8 mouse cellular contexts compared by ENCODE assay signal in genomic region chr2:130577632-130578031, GRCm38 (mm10). TPM values are rescaled to one million over a fixed set of nuclear protein-coding genes. Genes with fewer than 3 reads are reported as not detected.
DNase-seq lines count a peak whose midpoint lies in the region; ATAC-seq lines count a peak whose summit lies in the region.

No protein-coding gene starts in this region.

- H3K4me3 ChIP-seq in hindbrain, embryonic 10.5 days, result peak overlapping the region; percentile 41
- H3K4me3 ChIP-seq in hindbrain, embryonic 16.5 days (ENCODE audit: low read length), result no peak overlapping the region
- H3K4me3 ChIP-seq in hindbrain, embryonic 12.5 days, result no peak overlapping the region

- no peak overlapping the region for H3K9ac ChIP-seq in hindbrain, embryonic 16.5 days (ENCODE audit: low read depth, low read length)
- no peak overlapping the region for H3K9ac ChIP-seq in hindbrain, embryonic 12.5 days

- H3K4me2 ChIP-seq in hindbrain, embryonic 16.5 days (ENCODE audit: low read length), result no peak overlapping the region
- peak overlapping the region; percentile 29 for H3K4me2 ChIP-seq in hindbrain, embryonic 12.5 days (replicated peaks)

- ATAC-seq in hindbrain, embryonic 16.5 days, result no peak
- ATAC-seq in hindbrain, embryonic 12.5 days (ENCODE audit: low FRiP score), result no peak
- ATAC-seq in monocyte, adult 5-6 weeks (replicated peaks; ENCODE audit: insufficient number of reproducible peaks, low FRiP score, low TSS enrichment, poor library complexity, severe bottlenecking), result peak; percentile 67; the same call in 1 of the 2 replicates
- ATAC-seq in erythroid progenitor cell, adult 5-6 weeks (replicated peaks; ENCODE audit: low FRiP score, poor library complexity, severe bottlenecking), result no peak

- H3K27me3 ChIP-seq in hindbrain, embryonic 10.5 days (ENCODE audit: insufficient read depth, poor library complexity, severe bottlenecking), result peaks cover 95% of the 10 kb centered on the region
- H3K27me3 ChIP-seq in hindbrain, embryonic 16.5 days (replicated peaks; ENCODE audit: control insufficient read depth, insufficient read depth, low read length), result peaks cover 64% of the 10 kb centered on the region
- peaks cover 94% of the 10 kb centered on the region for H3K27me3 ChIP-seq in hindbrain, embryonic 12.5 days

- H3K27ac ChIP-seq in hindbrain, embryonic 10.5 days, result no peak overlapping the region
- H3K27ac ChIP-seq in hindbrain, embryonic 16.5 days (ENCODE audit: low read depth, low read length), result no peak overlapping the region
- no peak overlapping the region for H3K27ac ChIP-seq in hindbrain, embryonic 12.5 days

- H3K36me3 ChIP-seq in hindbrain, embryonic 10.5 days, result no peaks in the 10 kb centered on the region
- no peaks in the 10 kb centered on the region for H3K36me3 ChIP-seq in hindbrain, embryonic 16.5 days (ENCODE audit: control insufficient read depth, insufficient read depth, low read length)
- H3K36me3 ChIP-seq in hindbrain, embryonic 12.5 days, result no peaks in the 10 kb centered on the region

- WGBS in hindbrain, embryonic 10.5 days, result 3% methylated on average over 12 of the region's 12 CpGs
- 5% methylated on average over 12 of the region's 12 CpGs for WGBS in hindbrain, embryonic 16.5 days
- WGBS in hindbrain, embryonic 12.5 days, result 3% methylated on average over 12 of the region's 12 CpGs

- peak; percentile 36 for DNase-seq in hindbrain, embryonic 10.5 days (ENCODE audit: low spot score)
- DNase-seq in embryo, embryonic 10 days (ENCODE audit: low spot score), result peak; percentile 60
- peak; percentile 51 for DNase-seq in liver
- peak; percentile 56 to 62 for DNase-seq in thymus, postnatal 36 days

- H3K9me3 ChIP-seq in hindbrain, embryonic 10.5 days, result peaks cover 4% of the 10 kb centered on the region; the same call in 1 of the 2 replicates
- H3K9me3 ChIP-seq in hindbrain, embryonic 16.5 days (ENCODE audit: control insufficient read depth, low read length), result no peaks in the 10 kb centered on the region
- no peaks in the 10 kb centered on the region for H3K9me3 ChIP-seq in hindbrain, embryonic 12.5 days (replicated peaks)

- H3K4me1 ChIP-seq in hindbrain, embryonic 10.5 days (replicated peaks), result peaks cover 40% of the 10 kb centered on the region
- peaks cover 12% of the 10 kb centered on the region for H3K4me1 ChIP-seq in hindbrain, embryonic 16.5 days (ENCODE audit: control insufficient read depth, insufficient read depth, low read depth, low read length)
- H3K4me1 ChIP-seq in hindbrain, embryonic 12.5 days, result peaks cover 27% of the 10 kb centered on the region

RNA-seq across cellular contexts. Expression of gene Oxt, which starts 1.7 kb away (rescaled TPM):
- not detected in 2 replicates for polyA plus RNA-seq in hindbrain, embryonic 10.5 days (2016; fragmentation: Nextera tagmentation; extraction: Ambion mirVana)
- 0.31 TPM in 1 of 2 replicates, not detected in the other for polyA plus RNA-seq in hindbrain, embryonic 16.5 days (2015; fragmentation: Nextera tagmentation; extraction: Ambion mirVana)
- not detected in 2 replicates for polyA plus RNA-seq in hindbrain, embryonic 12.5 days (2016; fragmentation: Nextera tagmentation; extraction: Ambion mirVana)
- total RNA-seq in monocyte, adult 5-6 weeks (2017), result not detected in 3 replicates
- total RNA-seq in erythroid progenitor cell, adult 5-6 weeks (2015; ENCODE audit: low replicate concordance), result not detected in 2 replicates
- not detected in 2 replicates for total RNA-seq in erythroid progenitor cell, adult 5-6 weeks (2017; ENCODE audit: low replicate concordance)

RNA-seq across cellular contexts. Expression of gene Avp, which starts 4.7 kb away (rescaled TPM):
- polyA plus RNA-seq in hindbrain, embryonic 10.5 days (2016; fragmentation: Nextera tagmentation; extraction: Ambion mirVana), result not detected in 2 replicates
- polyA plus RNA-seq in hindbrain, embryonic 16.5 days (2015; fragmentation: Nextera tagmentation; extraction: Ambion mirVana), result 2.4 TPM in 1 of 2 replicates, not detected in the other
- polyA plus RNA-seq in hindbrain, embryonic 12.5 days (2016; fragmentation: Nextera tagmentation; extraction: Ambion mirVana), result not detected in 2 replicates
- not detected in 3 replicates for total RNA-seq in monocyte, adult 5-6 weeks (2017)
- not detected in 2 replicates for total RNA-seq in erythroid progenitor cell, adult 5-6 weeks (2015; ENCODE audit: low replicate concordance)
- total RNA-seq in erythroid progenitor cell, adult 5-6 weeks (2017; ENCODE audit: low replicate concordance), result not detected in 2 replicates

RNA-seq across cellular contexts. Expression of gene Mrps26, which starts 14.1 kb away (rescaled TPM):
- polyA plus RNA-seq in hindbrain, embryonic 10.5 days (2016; fragmentation: Nextera tagmentation; extraction: Ambion mirVana), result 91.1 and 100 TPM in 2 replicates
- 103 and 113 TPM in 2 replicates for polyA plus RNA-seq in hindbrain, embryonic 16.5 days (2015; fragmentation: Nextera tagmentation; extraction: Ambion mirVana)
- 70.7 and 73.3 TPM in 2 replicates for polyA plus RNA-seq in hindbrain, embryonic 12.5 days (2016; fragmentation: Nextera tagmentation; extraction: Ambion mirVana)
- total RNA-seq in monocyte, adult 5-6 weeks (2017), result 12.2 to 32.6 TPM (median 25.0 TPM) in 3 replicates
- total RNA-seq in erythroid progenitor cell, adult 5-6 weeks (2015; ENCODE audit: low replicate concordance), result 11.2 and 15.1 TPM in 2 replicates
- 8.3 and 11.3 TPM in 2 replicates for total RNA-seq in erythroid progenitor cell, adult 5-6 weeks (2017; ENCODE audit: low replicate concordance)

RNA-seq across cellular contexts. Expression of gene Fastkd5, which starts 52.2 kb away (rescaled TPM):
- polyA plus RNA-seq in hindbrain, embryonic 10.5 days (2016; fragmentation: Nextera tagmentation; extraction: Ambion mirVana), result 17.7 and 19.5 TPM in 2 replicates
- 9.7 and 10.8 TPM in 2 replicates for polyA plus RNA-seq in hindbrain, embryonic 16.5 days (2015; fragmentation: Nextera tagmentation; extraction: Ambion mirVana)
- 16.9 and 17.1 TPM in 2 replicates for polyA plus RNA-seq in hindbrain, embryonic 12.5 days (2016; fragmentation: Nextera tagmentation; extraction: Ambion mirVana)
- total RNA-seq in monocyte, adult 5-6 weeks (2017), result 5.1 to 10.8 TPM (median 9.0 TPM) in 3 replicates
- 14.1 and 18.0 TPM in 2 replicates for total RNA-seq in erythroid progenitor cell, adult 5-6 weeks (2015; ENCODE audit: low replicate concordance)
- 6.3 and 7.6 TPM in 2 replicates for total RNA-seq in erythroid progenitor cell, adult 5-6 weeks (2017; ENCODE audit: low replicate concordance)

RNA-seq across cellular contexts. Expression of gene Ubox5, which starts 52.2 kb away (rescaled TPM):
- 19.4 and 19.8 TPM in 2 replicates for polyA plus RNA-seq in hindbrain, embryonic 10.5 days (2016; fragmentation: Nextera tagmentation; extraction: Ambion mirVana)
- polyA plus RNA-seq in hindbrain, embryonic 16.5 days (2015; fragmentation: Nextera tagmentation; extraction: Ambion mirVana), result 8.9 and 9.9 TPM in 2 replicates
- 13.9 and 14.3 TPM in 2 replicates for polyA plus RNA-seq in hindbrain, embryonic 12.5 days (2016; fragmentation: Nextera tagmentation; extraction: Ambion mirVana)
- total RNA-seq in monocyte, adult 5-6 weeks (2017), result 2.9 to 5.1 TPM (median 3.5 TPM) in 3 replicates
- 5.0 and 7.2 TPM in 2 replicates for total RNA-seq in erythroid progenitor cell, adult 5-6 weeks (2015; ENCODE audit: low replicate concordance)
- total RNA-seq in erythroid progenitor cell, adult 5-6 weeks (2017; ENCODE audit: low replicate concordance), result 0.61 and 5.3 TPM in 2 replicates
